ENCODE assay signal across 8 mouse cellular contexts in the genomic region with DNA sequence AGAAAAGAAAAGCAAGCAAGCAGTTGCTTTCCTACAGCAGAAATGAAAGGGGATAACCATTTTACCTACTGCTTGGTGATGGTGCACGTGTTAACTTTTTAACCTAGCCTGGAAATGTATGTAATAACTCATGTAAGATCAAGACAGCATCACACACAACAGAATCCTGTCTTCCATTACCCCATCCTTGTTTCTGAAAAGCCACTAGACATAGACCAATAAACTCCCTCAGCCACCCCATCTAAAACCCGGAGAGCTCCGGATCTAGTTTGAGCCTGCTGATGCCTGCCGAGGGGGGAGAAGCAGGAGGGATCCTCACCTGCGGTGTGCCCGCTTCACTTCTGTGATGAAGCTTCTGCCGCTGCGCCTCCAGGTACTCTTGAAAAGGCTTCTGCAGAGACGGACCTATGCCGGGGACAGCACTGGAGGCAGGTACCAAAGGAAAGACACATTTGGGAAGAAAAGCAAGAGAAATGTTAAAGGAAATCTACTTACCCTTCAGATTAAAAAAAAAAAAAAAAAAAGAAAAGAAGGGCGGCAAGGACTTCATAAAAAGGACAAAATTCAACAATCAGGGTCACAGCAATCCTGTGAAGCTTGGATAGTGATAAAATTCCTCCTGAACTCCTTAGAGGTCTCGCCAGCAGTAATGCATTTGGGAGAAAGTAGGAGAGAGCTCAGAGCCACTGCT. TPM values are rescaled to one million over a fixed set of nuclear protein-coding genes. Genes with fewer than 3 reads are reported as not detected.
DNase-seq lines count a peak whose midpoint lies in the region; ATAC-seq and TF ChIP-seq lines count a peak whose summit lies in the region.

No protein-coding gene starts in this region.

- no peaks in the 10 kb centered on the region for H3K9me3 ChIP-seq in hindbrain, embryonic 10.5 days
- H3K9me3 ChIP-seq in neural tube, embryonic 15.5 days (replicated peaks): no peaks in the 10 kb centered on the region

- peak; percentile 55 for DNase-seq in adrenal gland, adult 2 months
- no peak for DNase-seq in adrenal gland, adult 18-20 months (ENCODE audit: low spot score in 2 of 2)
- DNase-seq in NIH3T3 (ENCODE audit: low read depth): peak; percentile 60
- no peak for DNase-seq in hindbrain, embryonic 10.5 days (ENCODE audit: low spot score)
- peak; percentile 52 for DNase-seq in liver, adult 2 months (ENCODE audit: extremely low read depth, low read depth, low spot score)
- no peak for DNase-seq in urinary bladder, adult 18-20 months (ENCODE audit: low spot score in 2 of 2)
- DNase-seq in cerebellum, adult 9-11 months: no peak

- WGBS in hindbrain, embryonic 10.5 days: 22% methylated on average over 12 of the region's 12 CpGs
- under 1% methylated on average over 12 of the region's 12 CpGs for WGBS in liver, adult 2 months
- 26% methylated on average over 12 of the region's 12 CpGs for WGBS in neural tube, embryonic 15.5 days

- H3K9ac ChIP-seq in liver, adult 2 months (ENCODE audit: low read depth, low read length): peak overlapping the region; percentile 98
- H3K9ac ChIP-seq in neural tube, embryonic 15.5 days (replicated peaks): no peak overlapping the region

- H3K36me3 ChIP-seq in hindbrain, embryonic 10.5 days: peaks cover 7% of the 10 kb centered on the region
- peaks cover 12% of the 10 kb centered on the region for H3K36me3 ChIP-seq in liver, adult 2 months (ENCODE audit: control insufficient read depth, insufficient read depth, low read length)
- no peaks in the 10 kb centered on the region; the same call in 1 of the 2 replicates for H3K36me3 ChIP-seq in neural tube, embryonic 15.5 days

- peak; percentile 58; the same call in 1 of the 2 replicates for TF ChIP-seq POLR2A in liver, adult 2 months (IDR thresholded peaks at IDR 0.05; ENCODE audit: extremely low read depth, insufficient read depth, low read length)

- no peak for ATAC-seq in neural tube, embryonic 15.5 days (ENCODE audit: low FRiP score)

- TF ChIP-seq CTCF in liver, adult 2 months (IDR thresholded peaks at IDR 0.05; ENCODE audit: low read depth, low read length): no peak

- peak overlapping the region; percentile 79 for H3K27ac ChIP-seq in hindbrain, embryonic 10.5 days
- peak overlapping the region; percentile 100 for H3K27ac ChIP-seq in liver, adult 2 months (replicated peaks; ENCODE audit: insufficient read depth, low read depth, low read length)
- 0 out of 2 replicates have a peak overlapping the region, but pooled peaks have one; percentile 33 for H3K27ac ChIP-seq in neural tube, embryonic 15.5 days (replicated peaks)

- H3K4me3 ChIP-seq in hindbrain, embryonic 10.5 days: peak overlapping the region; percentile 41
- peak overlapping the region; percentile 98 for H3K4me3 ChIP-seq in liver, adult 2 months (ENCODE audit: insufficient read depth, low read depth, low read length)
- H3K4me3 ChIP-seq in neural tube, embryonic 15.5 days (replicated peaks): peak overlapping the region; percentile 19; the same call in 1 of the 2 replicates

- no peaks in the 10 kb centered on the region; the same call in 1 of the 2 replicates for H3K79me2 ChIP-seq in liver, adult 2 months (ENCODE audit: control insufficient read depth, insufficient read depth, low read length)

- H3K4me1 ChIP-seq in hindbrain, embryonic 10.5 days (replicated peaks): peaks cover 17% of the 10 kb centered on the region
- peaks cover 15% of the 10 kb centered on the region for H3K4me1 ChIP-seq in liver, adult 2 months (ENCODE audit: control insufficient read depth, insufficient read depth, low read length)
- H3K4me1 ChIP-seq in neural tube, embryonic 15.5 days: peaks cover 10% of the 10 kb centered on the region; the same call in 1 of the 2 replicates

- H3K4me2 ChIP-seq in neural tube, embryonic 15.5 days: peak overlapping the region; percentile 44

- no peaks in the 10 kb centered on the region for H3K27me3 ChIP-seq in hindbrain, embryonic 10.5 days (ENCODE audit: insufficient read depth, poor library complexity, severe bottlenecking)
- H3K27me3 ChIP-seq in liver, adult 2 months (ENCODE audit: control insufficient read depth, insufficient read depth, low read length): no peaks in the 10 kb centered on the region
- no peaks in the 10 kb centered on the region for H3K27me3 ChIP-seq in neural tube, embryonic 15.5 days (replicated peaks)

RNA-seq across cellular contexts. Expression of a gene that starts 41.5 kb away (rescaled TPM):
- 1 to 10 TPM; 6.6 to 8.1 TPM for total RNA-seq in adrenal gland, adult 2 months (2021)
- 1.2 and 1.7 TPM in 2 replicates for polyA plus RNA-seq in adrenal gland, adult 2 months (2012; rRNA removed)
- total RNA-seq in adrenal gland, adult 18-20 months (2021): 1 to 10 TPM; 6.2 to 7.7 TPM
- polyA plus RNA-seq in hindbrain, embryonic 10.5 days (2016; fragmentation: Nextera tagmentation; extraction: Ambion mirVana): 12.7 and 12.8 TPM in 2 replicates
- 2.6 and 4.3 TPM in 2 replicates for total RNA-seq in liver, adult 2 months (2014; rRNA removed)
- 1.7 and 2.0 TPM in 2 replicates for polyA plus RNA-seq in liver, adult 2 months (2012; rRNA removed)
- 6.6 and 7.7 TPM in 2 replicates for polyA plus RNA-seq in neural tube, embryonic 15.5 days (2015; fragmentation: Nextera tagmentation; extraction: Ambion mirVana)

RNA-seq across cellular contexts. Expression of a gene that starts 41.7 kb away (rescaled TPM):
- 10 to 100 TPM; 38.1 to 39.8 TPM for total RNA-seq in adrenal gland, adult 2 months (2021)
- 3.3 and 4.0 TPM in 2 replicates for polyA plus RNA-seq in adrenal gland, adult 2 months (2012; rRNA removed)
- 10 to 100 TPM; 31.9 to 43.7 TPM for total RNA-seq in adrenal gland, adult 18-20 months (2021)
- polyA plus RNA-seq in hindbrain, embryonic 10.5 days (2016; fragmentation: Nextera tagmentation; extraction: Ambion mirVana): 43.5 and 53.6 TPM in 2 replicates
- total RNA-seq in liver, adult 2 months (2014; rRNA removed): 14.4 TPM in 2 replicates
- polyA plus RNA-seq in liver, adult 2 months (2012; rRNA removed): 6.2 and 6.3 TPM in 2 replicates
- 55.9 and 58.2 TPM in 2 replicates for polyA plus RNA-seq in neural tube, embryonic 15.5 days (2015; fragmentation: Nextera tagmentation; extraction: Ambion mirVana)

Comparison
In these comparisons a context has a peak if more than half of its experiments do, and no peak if none do; other contexts are left out.
1. DNase-seq: peak in adrenal gland, adult 2 months (single experiment), NIH3T3 (single experiment) and liver, adult 2 months (single experiment); none in adrenal gland, adult 18-20 months (0 of 2), hindbrain, embryonic 10.5 days (single experiment), urinary bladder, adult 18-20 months (0 of 2) and cerebellum, adult 9-11 months (single experiment).
2. H3K27ac ChIP-seq: peak in every context shown above with its lines; median percentile 100 in liver, adult 2 months; 79 in hindbrain, embryonic 10.5 days; 33 in neural tube, embryonic 15.5 days.
3. H3K4me3 ChIP-seq: peak in every context shown above with its lines; median percentile 98 in liver, adult 2 months; 41 in hindbrain, embryonic 10.5 days; 19 in neural tube, embryonic 15.5 days.